Mouse (Mus musculus) testis, adult 10 weeks (tissue): ENCODE data around the gene Mcfd2. TPM values are rescaled to one million over a fixed set of nuclear protein-coding genes. Genes with fewer than 3 reads are reported as not detected.

Experiments used
- polyA plus RNA-seq: library from polyadenylated mRNA; stranded (reverse); fragments of 350-450 nt; fragmentation: Illumina TruSeq; extraction: RNeasy Lipid Tissue Mini Kit (QIAGEN cat#74804); gene quantifications from one replicate; pipeline ENCODE4 v1.2.3, GENCODE M21; 2014; ENCODE audit warnings: low read depth, low replicate concordance

Mcfd2 gene
- 40.6 TPM for polyA plus RNA-seq

DNA sequence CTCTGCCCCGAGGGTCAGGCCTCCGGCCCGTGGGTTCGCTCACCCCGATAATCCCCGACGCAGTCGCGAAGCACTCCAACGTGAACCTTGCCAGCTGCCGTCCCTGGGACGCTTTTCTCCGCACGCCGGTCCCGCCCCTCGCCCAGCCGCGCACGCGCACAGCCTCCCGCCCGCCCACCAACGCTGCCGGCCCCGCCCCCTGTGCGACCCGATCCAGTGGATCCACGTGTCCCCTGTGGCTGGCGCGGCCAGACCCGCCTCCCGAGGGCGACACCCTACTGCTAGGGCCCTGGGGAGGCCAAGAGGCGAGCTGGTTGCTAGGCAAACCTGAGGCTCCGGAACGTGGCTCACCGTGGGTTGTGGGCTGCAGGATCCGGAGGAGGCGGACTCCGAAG is at the start of gene Mcfd2:
Gene Mcfd2 (minus strand): TSS at position 144 of the 395 bp plus-strand sequence.

DNA sequence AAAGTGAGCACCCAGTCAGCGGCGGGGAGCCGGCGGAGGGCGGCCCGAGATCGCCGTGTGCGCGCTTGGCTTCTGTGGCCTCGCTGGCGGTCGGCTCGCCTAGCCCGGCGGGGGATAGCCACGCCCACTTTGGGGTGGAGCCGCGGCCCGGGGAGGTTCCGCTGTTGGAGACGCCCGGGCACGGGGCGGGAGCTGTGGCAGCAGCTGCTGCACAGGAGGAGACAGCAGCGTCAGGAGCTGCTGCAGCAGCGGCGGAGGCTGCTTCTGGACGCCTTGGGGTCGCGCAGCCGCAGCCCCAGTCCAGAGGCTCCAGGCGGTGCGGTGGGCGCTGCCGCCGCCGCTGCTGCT is 16.9 kb upstream of the Mcfd2 start, which contains the start of gene Ttc7:
Gene Ttc7 (plus strand): TSS at position 181 of the 348 bp plus-strand sequence.

Other genes starting within 250 kb of the Mcfd2 start
- gene Pigf, start 240.5 kb downstream of the Mcfd2 start, polyA plus RNA-seq, result 283 TPM
- gene Cript, start 240.4 kb downstream of the Mcfd2 start, polyA plus RNA-seq, result 325 TPM
- 9.4 TPM for gene Socs5, start 158.3 kb downstream of the Mcfd2 start, polyA plus RNA-seq
- gene Ttc7, start 17.0 kb upstream of the Mcfd2 start, polyA plus RNA-seq, result 19.6 TPM
- 459 TPM for gene Stpg4, start 161.8 kb upstream of the Mcfd2 start, polyA plus RNA-seq
- gene Calm2, start 181.0 kb upstream of the Mcfd2 start, polyA plus RNA-seq, result 2,322 TPM